Mouse (Mus musculus) NIH3T3 (cell line): ENCODE results near the gene Pgap3.
"Not testable (repeated sequence)": the region's sequence is repeated elsewhere in the genome, so short reads cannot be mapped to it uniquely, and the experiment has no call there.

Experiments
- DNase-seq: peaks from one replicate; pipeline ENCODE4 v3.0.0-alpha.2; 2012; ENCODE audit warnings: low read depth

Pgap3 gene

GRCm38 (mm10) chr11:98412273-98412796, 12.0 kb upstream of the Pgap3 start, which contains the start of gene Erbb2:
Gene Erbb2 (plus strand): TSS chr11:98412470.
- DNase-seq, result peak; percentile 94

- DNase-seq, result no peak
These were observed 9.1 kb upstream of the Pgap3 start for GRCm38 (mm10) chr11:98409341-98409822.

- DNase-seq, result no peak
These were observed 8.6 kb upstream of the Pgap3 start for GRCm38 (mm10) chr11:98408872-98409271.

GRCm38 (mm10) chr11:98406621-98407020, 6.3 kb upstream of the Pgap3 start:
- no peak for DNase-seq

GRCm38 (mm10) chr11:98400816-98401215, 526 bp upstream of the Pgap3 start:
- DNase-seq, result peak; percentile 22

- no peak for DNase-seq
These were observed 2.3 kb downstream of the Pgap3 start for GRCm38 (mm10) chr11:98397946-98398345.

GRCm38 (mm10) chr11:98395041-98395440, 5.2 kb downstream of the Pgap3 start:
- DNase-seq, result no peak

- DNase-seq, result no peak
These were observed 6.0 kb downstream of the Pgap3 start for GRCm38 (mm10) chr11:98394301-98394700.

GRCm38 (mm10) chr11:98393317-98393716, 7.0 kb downstream of the Pgap3 start:
- no peak for DNase-seq

- DNase-seq, result no peak
These were observed 7.6 kb downstream of the Pgap3 start for GRCm38 (mm10) chr11:98392645-98393044.

GRCm38 (mm10) chr11:98392034-98392433, 8.3 kb downstream of the Pgap3 start:
- DNase-seq, result no peak

GRCm38 (mm10) chr11:98390141-98390540, 10.1 kb downstream of the Pgap3 start:
- DNase-seq, result no peak

GRCm38 (mm10) chr11:98389221-98389780, 11.0 kb downstream of the Pgap3 start:
- DNase-seq, result peak; percentile 73

GRCm38 (mm10) chr11:98388282-98388681, 12.0 kb downstream of the Pgap3 start:
- DNase-seq, result no peak

- no peak for DNase-seq
These were observed 13.2 kb downstream of the Pgap3 start for GRCm38 (mm10) chr11:98387056-98387577.

- no peak for DNase-seq
These were observed 13.7 kb downstream of the Pgap3 start for GRCm38 (mm10) chr11:98386596-98386995.

- DNase-seq, result no peak
These were observed 14.4 kb downstream of the Pgap3 start, which contains the start of gene Pnmt for GRCm38 (mm10) chr11:98385638-98386585. Gene Pnmt (plus strand): TSS chr11:98386450.

- no peak for DNase-seq
These were observed 15.3 kb downstream of the Pgap3 start for GRCm38 (mm10) chr11:98384721-98385637.

GRCm38 (mm10) chr11:98384216-98384615, 16.1 kb downstream of the Pgap3 start:
- DNase-seq, result no peak

GRCm38 (mm10) chr11:98383261-98384030, 16.8 kb downstream of the Pgap3 start, which contains the start of gene Tcap:
Gene Tcap (plus strand): TSS chr11:98383811.
- DNase-seq, result no peak

GRCm38 (mm10) chr11:98382405-98382804, 17.9 kb downstream of the Pgap3 start:
- DNase-seq, result not testable (repeated sequence)
